Comparison of ENCODE assay signal across 11 mouse cellular contexts in the genomic region with DNA sequence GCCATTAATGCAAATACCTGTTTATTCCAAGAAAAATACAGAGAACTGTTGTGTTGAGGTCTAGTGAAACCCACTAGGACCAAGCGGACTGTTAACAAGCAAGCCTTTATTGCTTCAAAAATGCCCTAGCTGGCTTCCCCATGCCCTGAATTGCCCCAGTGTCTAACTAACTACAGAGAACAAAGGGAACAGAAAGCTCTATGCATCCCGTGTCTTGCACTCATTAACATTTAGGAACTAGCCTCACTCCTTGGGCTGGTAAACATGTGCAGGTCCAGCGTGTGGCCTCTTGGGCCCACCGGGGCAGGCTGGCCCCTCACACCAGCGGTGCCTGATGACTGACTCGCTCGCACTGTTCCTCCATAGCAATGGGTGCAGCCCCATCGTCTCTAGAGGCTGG. TPM values are rescaled to one million over a fixed set of nuclear protein-coding genes. Genes with fewer than 3 reads are reported as not detected.
A peak's percentile ranks its signal among the peaks of the same experiment; 100 is the strongest.
DNase-seq lines count a peak whose midpoint lies in the region; ATAC-seq lines count a peak whose summit lies in the region.
"Had no signal": no experiment of that assay in that cellular context is flagged by ENCODE, and none has a peak within 500 bp of the region (broad histone marks: within the 10 kb centered on the region; RNA-seq: fewer than 3 reads in every experiment).

No protein-coding gene starts in this region.

- H3K4me1 ChIP-seq in hindbrain, embryonic 12.5 days = peaks cover 4% of the 10 kb centered on the region; the same call in 1 of the 2 replicates
- no peaks in the 10 kb centered on the region for H3K4me1 ChIP-seq in hindbrain, embryonic 14.5 days (replicated peaks; ENCODE audit: control insufficient read depth, insufficient read depth, low read length)
- H3K4me1 ChIP-seq in embryonic facial prominence, embryonic 15.5 days = no peaks in the 10 kb centered on the region
- no peaks in the 10 kb centered on the region for H3K4me1 ChIP-seq in intestine, embryonic 16.5 days (ENCODE audit: control insufficient read depth, insufficient read depth, low read length)
- H3K4me1 ChIP-seq: neural tube, embryonic 12.5 days had no signal

- no peak for DNase-seq in hindbrain, embryonic 14.5 days (ENCODE audit: low spot score)
- peak; percentile 87 for DNase-seq in brain, adult 2 months (ENCODE audit: low read depth, low spot score)
- DNase-seq in layer of hippocampus, adult 9-10 months (ENCODE audit: low spot score) = peak; percentile 44
- DNase-seq in kidney, postnatal 25 days = no peak
- DNase-seq in kidney, adult 11 months = no peak
- DNase-seq: thymus, adult 18-20 months had no signal

- no peaks in the 10 kb centered on the region for H3K9me3 ChIP-seq in hindbrain, embryonic 12.5 days (replicated peaks)
- no peaks in the 10 kb centered on the region for H3K9me3 ChIP-seq in hindbrain, embryonic 14.5 days (ENCODE audit: control insufficient read depth, low read length)
- H3K9me3 ChIP-seq in embryonic facial prominence, embryonic 15.5 days (replicated peaks) = no peaks in the 10 kb centered on the region
- H3K9me3 ChIP-seq in intestine, embryonic 16.5 days (ENCODE audit: control insufficient read depth, low read length) = no peaks in the 10 kb centered on the region
- H3K9me3 ChIP-seq: neural tube, embryonic 12.5 days had no signal

- H3K4me2 ChIP-seq in hindbrain, embryonic 12.5 days (replicated peaks) = no peak overlapping the region
- no peak overlapping the region for H3K4me2 ChIP-seq in hindbrain, embryonic 14.5 days (replicated peaks)
- no peak overlapping the region for H3K4me2 ChIP-seq in embryonic facial prominence, embryonic 15.5 days (replicated peaks)
- no peak overlapping the region for H3K4me2 ChIP-seq in intestine, embryonic 16.5 days (ENCODE audit: low read depth, low read length)
- H3K4me2 ChIP-seq: neural tube, embryonic 12.5 days had no signal

- peak; percentile 35; the same call in 1 of the 2 replicates for ATAC-seq in hindbrain, embryonic 12.5 days (ENCODE audit: low FRiP score)
- no peak; the same call in 1 of the 2 replicates for ATAC-seq in hindbrain, embryonic 14.5 days (ENCODE audit: low FRiP score)
- ATAC-seq in embryonic facial prominence, embryonic 15.5 days (ENCODE audit: insufficient number of reproducible peaks, low FRiP score, low TSS enrichment, low read depth) = no peak
- ATAC-seq in intestine, embryonic 16.5 days = no peak
- ATAC-seq: CD4-positive, CD25-positive, alpha-beta regulatory T cell, adult 4 months had no signal

- H3K27ac ChIP-seq in hindbrain, embryonic 12.5 days = no peak overlapping the region
- H3K27ac ChIP-seq in hindbrain, embryonic 14.5 days = no peak overlapping the region
- H3K27ac ChIP-seq in embryonic facial prominence, embryonic 15.5 days (replicated peaks) = peak overlapping the region; percentile 63; the same call in 1 of the 2 replicates
- no peak overlapping the region for H3K27ac ChIP-seq in intestine, embryonic 16.5 days (ENCODE audit: low read length)
- H3K27ac ChIP-seq: neural tube, embryonic 12.5 days had no signal

- H3K9ac ChIP-seq in hindbrain, embryonic 12.5 days = no peak overlapping the region
- no peak overlapping the region for H3K9ac ChIP-seq in hindbrain, embryonic 14.5 days
- H3K9ac ChIP-seq in embryonic facial prominence, embryonic 15.5 days = no peak overlapping the region
- no peak overlapping the region for H3K9ac ChIP-seq in intestine, embryonic 16.5 days (ENCODE audit: low read depth, low read length)
- H3K9ac ChIP-seq: neural tube, embryonic 12.5 days had no signal

- WGBS in hindbrain, embryonic 12.5 days = 58% methylated on average over 8 of the region's 8 CpGs
- 57% methylated on average over 8 of the region's 8 CpGs for WGBS in hindbrain, embryonic 14.5 days
- 44% methylated on average over 8 of the region's 8 CpGs for WGBS in embryonic facial prominence, embryonic 15.5 days
- 65% methylated on average over 8 of the region's 8 CpGs for WGBS in intestine, embryonic 16.5 days

- H3K27me3 ChIP-seq in hindbrain, embryonic 12.5 days = no peaks in the 10 kb centered on the region
- H3K27me3 ChIP-seq in hindbrain, embryonic 14.5 days (ENCODE audit: control insufficient read depth, insufficient read depth, low read length) = no peaks in the 10 kb centered on the region
- H3K27me3 ChIP-seq in embryonic facial prominence, embryonic 15.5 days = no peaks in the 10 kb centered on the region
- no peaks in the 10 kb centered on the region for H3K27me3 ChIP-seq in intestine, embryonic 16.5 days (replicated peaks; ENCODE audit: control insufficient read depth, insufficient read depth, low read length)
- H3K27me3 ChIP-seq: neural tube, embryonic 12.5 days had no signal

- H3K4me3 ChIP-seq in hindbrain, embryonic 12.5 days = no peak overlapping the region
- H3K4me3 ChIP-seq in hindbrain, embryonic 14.5 days (replicated peaks; ENCODE audit: low read length) = no peak overlapping the region
- no peak overlapping the region for H3K4me3 ChIP-seq in embryonic facial prominence, embryonic 15.5 days (replicated peaks)
- no peak overlapping the region for H3K4me3 ChIP-seq in intestine, embryonic 16.5 days (ENCODE audit: low read length)
- H3K4me3 ChIP-seq: neural tube, embryonic 12.5 days had no signal

- no peaks in the 10 kb centered on the region for H3K36me3 ChIP-seq in hindbrain, embryonic 12.5 days
- H3K36me3 ChIP-seq in hindbrain, embryonic 14.5 days (replicated peaks; ENCODE audit: control insufficient read depth, insufficient read depth) = no peaks in the 10 kb centered on the region
- no peaks in the 10 kb centered on the region for H3K36me3 ChIP-seq in embryonic facial prominence, embryonic 15.5 days
- H3K36me3 ChIP-seq in intestine, embryonic 16.5 days (ENCODE audit: control insufficient read depth, insufficient read depth, low read length) = no peaks in the 10 kb centered on the region
- H3K36me3 ChIP-seq: neural tube, embryonic 12.5 days had no signal

RNA-seq across cellular contexts. Expression of a gene that starts 49.1 kb away (rescaled TPM):
- not detected in 2 replicates for polyA plus RNA-seq in hindbrain, embryonic 12.5 days (2016; fragmentation: Nextera tagmentation; extraction: Ambion mirVana)
- not detected in 2 replicates for polyA plus RNA-seq in hindbrain, embryonic 14.5 days (2014; fragmentation: Nextera tagmentation; extraction: Ambion mirVana)
- 0.20 and 0.25 TPM in 2 replicates for polyA plus RNA-seq in embryonic facial prominence, embryonic 15.5 days (2015; fragmentation: Nextera tagmentation; extraction: Ambion mirVana)
- polyA plus RNA-seq in intestine, embryonic 16.5 days (2015; fragmentation: Nextera tagmentation; extraction: Ambion mirVana) = not detected in 2 replicates
- polyA plus RNA-seq: CD4-positive, CD25-positive, alpha-beta regulatory T cell, adult 4 months; neural tube, embryonic 12.5 days had no signal

Comparison
In these comparisons a context has a peak if more than half of its experiments do, and no peak if none do; other contexts are left out.
1. DNase-seq: peak in brain, adult 2 months (single experiment) and layer of hippocampus, adult 9-10 months (single experiment); none in hindbrain, embryonic 14.5 days (single experiment), kidney, postnatal 25 days (0 of 2) and kidney, adult 11 months (single experiment).